Mouse (Mus musculus) left cerebral cortex, adult 8-10 months (tissue): ENCODE data around the gene Tmprss4. TPM values are rescaled to one million over a fixed set of nuclear protein-coding genes. Genes with fewer than 3 reads are reported as not detected.

Experiments
- DNase-seq, 2 experiments: peaks; one replicate each; pipeline ENCODE4 v3.0.0; 2022; ENCODE audit warnings: low spot score in 2 of 2
- total RNA-seq, 4 experiments: library from RNA; stranded (reverse); gene quantifications; 2 replicates each; pipeline ENCODE4 v1.2.4; 2022

Tmprss4 gene
- total RNA-seq, 4 experiments from 2014 or later = 0.16 to 0.66 (median 0.30) TPM; not detected in 1

GRCm38 (mm10) chr9:45197549-45197948, 6.3 kb downstream of the Tmprss4 start:
- no peak for DNase-seq

GRCm38 (mm10) chr9:45196125-45196830, 7.6 kb downstream of the Tmprss4 start:
- DNase-seq = no peak

GRCm38 (mm10) chr9:45195468-45195867, 8.4 kb downstream of the Tmprss4 start:
- DNase-seq = no peak

- DNase-seq = no peak
Measured at GRCm38 (mm10) chr9:45189661-45190174, 14.2 kb downstream of the Tmprss4 start.

GRCm38 (mm10) chr9:45188570-45189563, 15.0 kb downstream of the Tmprss4 start:
- DNase-seq = no peak

GRCm38 (mm10) chr9:45185250-45185649, 18.6 kb downstream of the Tmprss4 start:
- peak; percentile 43 to 87 for DNase-seq

GRCm38 (mm10) chr9:45183266-45183665, 20.6 kb downstream of the Tmprss4 start:
- no peak for DNase-seq

GRCm38 (mm10) chr9:45182521-45182920, 21.4 kb downstream of the Tmprss4 start:
- no peak for DNase-seq

GRCm38 (mm10) chr9:45181770-45182169, 22.1 kb downstream of the Tmprss4 start, which contains the start of gene BC049352:
Gene BC049352, plus strand, starts transcription at chr9:45182007.
- DNase-seq = no peak

GRCm38 (mm10) chr9:45179282-45179681, 24.6 kb downstream of the Tmprss4 start:
- no peak for DNase-seq

GRCm38 (mm10) chr9:45173475-45173874, 30.4 kb downstream of the Tmprss4 start:
- DNase-seq = no peak

GRCm38 (mm10) chr9:45171073-45171610, 32.8 kb downstream of the Tmprss4 start:
- no peak for DNase-seq

GRCm38 (mm10) chr9:45170150-45170549, 33.7 kb downstream of the Tmprss4 start:
- DNase-seq = peak in 1 of 2 experiments; percentile 78

- peak in 1 of 2 experiments; percentile 41 for DNase-seq
Measured at GRCm38 (mm10) chr9:45167903-45168302, 36.0 kb downstream of the Tmprss4 start.

GRCm38 (mm10) chr9:45153361-45153760, 50.5 kb downstream of the Tmprss4 start:
- no peak for DNase-seq

GRCm38 (mm10) chr9:45150933-45151332, 53.0 kb downstream of the Tmprss4 start:
- DNase-seq = no peak

- peak in 1 of 2 experiments; percentile 77 for DNase-seq
Measured at GRCm38 (mm10) chr9:45146267-45146597, 57.7 kb downstream of the Tmprss4 start.

GRCm38 (mm10) chr9:45145533-45146266, 58.2 kb downstream of the Tmprss4 start:
- peak in 1 of 2 experiments; percentile 34 for DNase-seq

- no peak for DNase-seq
Measured at GRCm38 (mm10) chr9:45142686-45143085, 61.2 kb downstream of the Tmprss4 start.

- no peak for DNase-seq
Measured at GRCm38 (mm10) chr9:45140945-45141344, 62.9 kb downstream of the Tmprss4 start.

GRCm38 (mm10) chr9:45139082-45139481, 64.8 kb downstream of the Tmprss4 start:
- DNase-seq = no peak
